Mouse (Mus musculus): ENCODE results near the gene Rere.

Gene Rere

DNA sequence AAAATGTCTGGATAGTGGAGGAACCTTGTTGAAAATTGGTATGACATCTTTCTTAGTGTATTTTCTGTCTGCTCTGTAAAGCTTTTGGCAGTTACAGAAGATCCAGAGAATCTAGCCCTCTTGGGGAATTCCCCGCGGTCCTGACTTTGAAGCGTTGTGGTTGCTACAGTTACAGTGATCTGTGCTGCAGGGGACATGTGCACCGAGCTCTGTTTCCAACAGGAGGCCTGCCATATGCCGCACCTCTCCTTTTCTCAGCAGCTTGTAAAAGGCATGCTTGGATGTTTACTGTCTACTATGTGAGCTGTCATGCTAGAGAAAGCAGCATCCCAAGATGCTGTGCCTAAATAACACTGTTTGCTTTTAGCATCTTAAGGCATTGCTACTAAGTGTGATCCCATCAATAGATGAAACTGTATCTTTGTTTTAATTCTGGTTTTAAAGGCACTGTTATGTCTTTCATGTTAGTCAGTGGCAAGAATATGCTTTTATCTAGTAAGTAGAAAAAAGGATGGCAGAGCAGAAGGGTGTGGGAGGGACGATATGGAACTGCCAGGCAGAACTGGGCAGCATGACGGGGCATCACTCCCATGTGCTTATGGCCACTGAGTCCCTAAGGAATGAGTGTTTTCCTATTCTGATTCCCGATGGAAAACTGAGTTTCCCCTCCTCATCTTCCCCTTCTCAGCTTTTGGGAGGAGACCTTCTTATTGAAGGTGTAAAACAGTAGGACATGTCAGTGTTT, 57.6 kb downstream of the Rere start:
- no peak for DNase-seq (ENCODE audit: low read depth in 1 of 2, low spot score in 2 of 2)

DNA sequence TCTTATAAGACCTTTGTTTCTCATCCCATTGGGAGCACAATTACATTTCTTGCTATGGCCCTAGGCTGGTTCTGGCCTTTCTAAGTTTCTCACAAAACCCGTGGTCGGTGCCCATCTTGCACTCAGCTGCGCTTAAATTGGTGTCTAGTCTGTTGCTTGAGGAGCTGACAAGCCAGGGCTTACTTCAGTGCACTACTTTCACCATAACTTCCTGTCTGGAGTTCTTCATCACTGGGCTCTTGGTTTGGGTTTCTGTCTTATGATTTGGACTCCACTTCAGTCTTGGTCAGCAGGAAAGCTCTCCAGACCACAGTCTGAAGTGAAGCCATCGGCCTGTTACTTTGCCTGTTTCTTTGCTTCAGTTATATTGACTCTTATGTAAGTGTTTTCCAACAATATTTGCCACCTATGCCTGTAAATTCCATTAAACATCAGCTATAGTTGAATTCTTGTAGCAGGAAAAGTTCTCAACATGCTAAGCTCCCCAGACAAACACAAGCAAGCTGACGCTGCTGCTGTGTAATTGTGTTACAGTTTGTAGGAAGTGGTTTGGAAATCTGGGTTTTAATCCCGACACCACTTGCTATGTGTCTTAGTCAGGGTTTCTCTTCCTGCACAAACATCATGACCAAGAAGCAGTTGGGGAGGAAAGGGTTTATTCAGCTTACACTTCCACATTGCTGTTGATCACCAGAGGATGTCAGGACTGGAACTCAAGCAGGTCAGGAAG, 59.5 kb downstream of the Rere start:
- no peak for DNase-seq (ENCODE audit: low read depth in 1 of 2, low spot score in 2 of 2)

DNA sequence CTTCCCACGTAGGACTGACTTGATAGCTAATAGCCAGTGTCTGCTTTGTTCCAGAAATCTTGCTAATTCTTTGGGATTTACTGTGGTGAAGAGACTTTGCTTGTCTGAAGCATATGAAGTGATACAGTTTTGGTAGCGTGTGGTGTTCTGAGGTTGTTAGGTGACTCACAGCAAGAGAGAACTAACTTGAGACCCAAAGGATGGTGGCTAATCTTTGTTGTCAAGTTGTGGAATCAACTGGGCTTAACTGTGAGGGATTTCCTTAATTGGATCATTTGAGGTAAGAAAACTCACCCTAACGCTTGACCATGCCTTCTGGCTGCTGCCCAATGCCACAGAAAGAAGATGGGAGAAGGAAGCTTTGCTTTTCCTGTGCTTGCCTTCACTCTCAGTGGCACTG, 63.1 kb downstream of the Rere start:
- DNase-seq (ENCODE audit: low read depth in 1 of 2, low spot score in 2 of 2) = no peak

DNA sequence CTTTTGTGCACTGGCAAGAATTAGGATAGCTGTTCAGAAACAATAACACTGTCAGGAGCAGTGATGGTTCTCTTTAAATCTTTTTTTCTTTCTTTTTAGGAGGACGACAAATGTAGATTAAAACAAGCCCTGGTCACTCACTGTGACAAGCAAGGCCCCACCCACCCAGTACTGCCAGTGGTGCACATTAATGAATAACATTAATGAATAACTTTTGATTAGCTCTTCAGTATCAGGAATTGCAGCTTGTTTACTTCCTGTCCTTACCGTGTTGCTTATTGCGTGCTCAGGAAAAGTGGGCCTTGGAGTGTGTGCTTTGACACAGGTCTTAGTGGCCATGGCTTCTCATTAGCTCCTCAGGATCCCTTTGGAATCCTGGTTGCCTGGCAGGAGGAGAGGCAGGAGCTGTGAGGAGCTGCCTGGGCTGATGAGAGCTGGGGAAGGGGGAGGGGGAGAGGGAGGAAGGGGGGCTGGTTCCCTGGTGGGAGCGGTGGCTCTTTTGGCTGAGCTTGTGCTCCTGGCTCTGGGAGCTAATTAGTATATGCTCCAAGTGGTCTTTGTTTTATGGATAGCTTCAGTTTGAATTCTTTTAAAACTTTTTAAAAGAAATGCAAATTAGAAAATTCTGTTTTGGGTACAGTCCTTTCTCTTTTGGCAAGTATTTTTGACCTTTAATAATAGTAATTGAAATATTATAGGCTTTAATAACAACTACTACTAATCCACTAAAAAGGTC, 65.4 kb downstream of the Rere start:
- no peak for DNase-seq (ENCODE audit: low read depth in 1 of 2, low spot score in 2 of 2)

DNA sequence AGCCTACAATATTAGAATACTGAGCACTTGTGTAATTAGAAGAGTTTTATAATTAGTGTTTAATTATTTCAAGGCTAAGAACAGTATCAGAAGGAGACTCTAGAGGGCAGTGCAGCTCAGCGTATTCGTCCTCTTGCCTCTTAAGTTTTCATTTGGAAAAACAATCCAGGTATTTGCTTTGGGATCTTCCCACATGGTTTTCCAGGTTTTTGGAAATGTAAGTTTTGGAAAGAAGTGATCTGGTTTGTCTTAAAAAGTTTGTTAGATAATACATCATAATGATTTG, 65.9 kb downstream of the Rere start:
- DNase-seq (ENCODE audit: low read depth in 1 of 2, low spot score in 2 of 2) = no peak

DNA sequence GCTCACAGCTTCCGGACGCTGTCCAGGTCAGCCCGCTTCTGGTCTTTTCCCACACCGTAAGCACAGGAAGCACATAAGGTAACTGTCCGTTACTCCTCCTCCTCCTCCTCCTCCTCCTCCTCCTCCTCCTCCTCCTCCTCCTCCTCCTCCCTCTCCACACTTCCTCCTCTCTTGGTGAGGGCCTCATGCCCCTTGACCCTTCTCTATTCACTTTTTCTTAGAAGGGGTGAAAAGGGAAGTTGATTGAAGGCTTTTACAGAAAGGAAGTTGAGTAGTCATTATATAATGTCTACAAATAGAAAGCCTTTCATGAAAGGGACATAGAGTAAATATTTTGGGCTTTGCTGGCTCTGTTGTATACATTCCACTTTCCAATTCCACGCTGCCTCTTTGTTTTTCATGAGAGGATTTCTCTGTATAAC, 68.2 kb downstream of the Rere start:
- no peak for DNase-seq (ENCODE audit: low read depth in 1 of 2, low spot score in 2 of 2)

DNA sequence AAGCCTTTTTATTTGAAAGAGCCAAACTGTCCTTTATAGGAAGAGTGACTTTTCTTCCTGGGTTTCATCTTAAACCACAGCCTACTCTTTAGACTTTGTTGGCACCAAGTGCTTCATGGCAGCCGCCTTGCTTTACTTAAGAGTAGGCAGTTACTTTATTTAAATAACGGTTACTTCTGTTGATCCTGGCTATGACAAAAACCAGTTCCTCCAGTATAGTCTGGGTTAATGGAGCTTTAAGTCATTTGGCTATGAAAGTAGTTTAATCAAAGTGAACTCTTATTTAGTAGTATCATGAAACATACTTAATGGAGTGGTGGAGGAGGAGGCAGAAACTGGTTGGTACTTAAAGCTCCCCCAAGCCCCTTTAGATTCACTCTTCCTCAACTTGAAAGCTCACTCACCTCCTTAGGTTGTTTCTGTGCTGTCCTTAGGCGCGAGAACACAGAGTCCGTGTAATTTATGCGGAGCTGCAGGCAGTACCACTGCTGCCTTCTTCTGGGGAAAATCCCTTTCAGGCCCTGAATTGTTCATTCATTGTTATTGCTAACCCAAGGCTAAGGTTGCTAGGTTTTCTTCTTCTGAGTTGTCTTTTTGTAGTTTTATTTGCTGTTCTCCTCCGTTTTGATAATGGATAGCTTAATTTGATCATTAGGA, 70.1 kb downstream of the Rere start:
- no peak for DNase-seq (ENCODE audit: low read depth in 1 of 2, low spot score in 2 of 2)

DNA sequence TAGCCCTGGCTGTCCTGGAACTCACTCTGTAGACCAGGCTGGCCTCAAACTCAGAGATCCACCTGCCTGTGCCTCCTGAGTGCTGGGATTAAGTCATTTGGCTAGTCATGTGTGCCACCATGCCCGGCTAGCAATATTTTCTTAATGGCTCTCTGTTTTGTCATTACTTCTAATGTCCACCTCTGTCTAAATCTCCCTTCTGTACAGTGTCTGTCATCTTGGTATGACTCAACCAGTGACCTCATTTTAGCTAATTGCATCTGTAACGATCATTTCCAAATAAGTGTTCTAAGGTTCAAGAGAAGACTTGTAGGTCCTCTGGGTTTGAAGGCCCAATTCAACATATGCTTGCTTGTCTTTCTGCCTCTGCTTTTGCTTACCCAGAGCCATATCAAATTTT, 71.3 kb downstream of the Rere start:
- no peak for DNase-seq (ENCODE audit: low read depth in 1 of 2, low spot score in 2 of 2)

DNA sequence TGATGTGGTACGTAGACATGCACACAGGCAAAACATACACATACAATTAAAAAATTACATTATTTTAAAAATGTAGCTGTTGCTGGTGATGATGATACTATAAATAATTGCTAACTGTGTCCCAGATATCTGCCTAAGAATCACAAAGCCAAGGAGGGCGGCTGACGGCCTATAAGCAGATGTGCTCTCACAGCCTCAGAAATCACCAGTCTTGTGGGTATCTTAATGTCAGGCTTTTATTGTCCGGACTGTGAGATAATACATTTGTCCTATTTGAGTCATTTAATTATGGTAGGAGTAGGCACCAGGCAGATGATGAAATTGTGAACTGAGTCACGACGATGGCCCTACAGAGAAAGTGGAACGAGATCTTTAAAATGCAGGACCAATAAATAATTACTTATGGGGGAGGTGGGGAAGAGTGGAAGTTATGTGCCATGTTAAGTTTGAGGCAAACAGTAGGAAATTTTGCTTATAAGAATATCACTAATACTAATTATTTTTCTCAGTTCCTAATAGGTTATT, 72.0 kb downstream of the Rere start:
- DNase-seq (ENCODE audit: low read depth in 1 of 2, low spot score in 2 of 2) = no peak

DNA sequence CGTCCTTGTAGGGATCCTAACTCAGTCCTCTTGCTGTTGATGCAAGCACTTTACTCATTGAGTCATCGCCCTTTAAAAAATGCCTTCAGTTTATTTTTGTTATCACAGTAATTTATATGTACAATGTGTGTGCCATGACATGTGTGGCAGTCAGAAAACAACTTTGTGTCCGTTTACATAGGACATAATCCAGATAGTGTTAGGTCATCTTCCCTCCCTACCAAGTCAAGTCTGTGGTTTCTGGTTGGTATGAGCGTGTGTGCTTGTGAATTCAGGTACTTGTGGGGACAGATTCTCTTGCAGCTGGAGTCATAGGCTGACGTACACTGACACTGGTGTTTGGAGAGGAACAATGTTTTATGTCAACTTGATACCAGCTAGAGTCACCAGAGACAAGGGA, 74.4 kb downstream of the Rere start:
- no peak for DNase-seq (ENCODE audit: low read depth in 1 of 2, low spot score in 2 of 2)

DNA sequence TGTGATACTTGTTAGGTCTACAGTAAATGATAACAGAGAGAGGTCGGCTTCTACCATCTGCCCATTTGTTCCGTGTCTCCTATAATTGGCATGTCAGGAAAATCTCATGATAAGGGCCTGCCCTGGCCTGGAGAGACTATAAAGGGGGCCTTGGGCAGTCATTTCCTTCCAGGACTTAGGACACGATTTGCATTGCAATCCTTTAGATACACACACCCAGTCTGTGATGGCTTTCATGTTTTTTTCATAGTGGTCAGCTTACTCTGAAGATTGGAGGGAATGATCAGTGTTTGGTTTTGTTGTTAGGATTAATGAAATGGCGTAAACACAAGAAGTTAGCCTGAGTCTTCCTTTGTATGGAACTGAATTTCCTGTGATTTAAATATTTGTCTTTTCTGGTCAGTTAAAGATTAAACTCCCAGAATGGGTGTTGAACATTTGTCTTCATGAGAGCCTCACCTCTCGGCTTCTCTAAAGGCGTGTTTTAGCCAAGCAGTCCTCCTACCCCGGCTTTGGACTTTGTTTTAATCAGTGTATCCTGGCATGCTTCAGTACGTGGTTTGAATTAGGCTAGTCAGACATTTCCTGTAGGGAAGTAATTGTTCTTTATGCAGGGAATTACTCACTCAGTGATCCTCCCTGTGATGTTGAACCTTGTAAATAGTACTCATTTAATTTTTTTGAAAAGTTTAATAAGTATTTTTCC, 80.7 kb downstream of the Rere start:
- no peak for DNase-seq (ENCODE audit: low read depth in 1 of 2, low spot score in 2 of 2)

DNA sequence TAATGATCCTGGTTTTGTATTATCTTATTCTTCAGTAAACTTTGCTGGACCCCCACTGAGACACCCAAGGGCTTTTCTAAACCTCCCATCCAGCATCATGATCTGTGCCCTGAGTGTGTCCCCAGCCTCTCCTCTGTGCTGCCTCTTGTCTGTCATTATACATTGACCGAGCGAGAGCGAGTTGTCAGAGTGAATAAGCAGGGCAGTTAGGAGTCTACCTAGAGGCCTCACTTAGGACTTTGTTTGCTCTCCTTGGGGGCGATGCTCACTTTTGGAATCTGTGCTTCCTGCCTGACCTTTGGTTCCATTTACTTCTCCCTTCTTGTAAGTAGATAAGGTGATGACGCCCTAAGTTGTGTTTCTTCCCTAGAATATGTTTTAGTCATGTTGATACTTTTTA, 81.4 kb downstream of the Rere start:
- no peak for DNase-seq (ENCODE audit: low read depth in 1 of 2, low spot score in 2 of 2)

DNA sequence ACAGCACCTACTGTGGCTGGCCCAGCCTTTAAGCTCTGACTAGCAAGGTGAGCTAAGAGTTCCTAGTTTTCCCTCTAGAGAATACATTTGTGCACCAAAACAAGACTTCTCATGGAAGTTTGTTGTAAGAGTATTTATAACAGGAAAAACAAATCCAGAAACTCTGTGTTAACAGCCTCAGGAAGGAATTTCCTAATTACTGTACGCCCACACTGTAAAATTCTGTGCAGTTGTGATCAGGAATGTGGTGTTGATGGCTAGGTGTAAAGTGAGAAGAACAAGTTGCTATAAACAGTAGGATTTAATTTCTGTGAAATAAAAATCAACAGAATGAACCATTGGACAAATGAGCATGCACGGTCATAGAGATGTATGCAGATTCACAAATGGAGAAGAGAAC, 83.3 kb downstream of the Rere start:
- DNase-seq (ENCODE audit: low read depth in 1 of 2, low spot score in 2 of 2) = no peak

DNA sequence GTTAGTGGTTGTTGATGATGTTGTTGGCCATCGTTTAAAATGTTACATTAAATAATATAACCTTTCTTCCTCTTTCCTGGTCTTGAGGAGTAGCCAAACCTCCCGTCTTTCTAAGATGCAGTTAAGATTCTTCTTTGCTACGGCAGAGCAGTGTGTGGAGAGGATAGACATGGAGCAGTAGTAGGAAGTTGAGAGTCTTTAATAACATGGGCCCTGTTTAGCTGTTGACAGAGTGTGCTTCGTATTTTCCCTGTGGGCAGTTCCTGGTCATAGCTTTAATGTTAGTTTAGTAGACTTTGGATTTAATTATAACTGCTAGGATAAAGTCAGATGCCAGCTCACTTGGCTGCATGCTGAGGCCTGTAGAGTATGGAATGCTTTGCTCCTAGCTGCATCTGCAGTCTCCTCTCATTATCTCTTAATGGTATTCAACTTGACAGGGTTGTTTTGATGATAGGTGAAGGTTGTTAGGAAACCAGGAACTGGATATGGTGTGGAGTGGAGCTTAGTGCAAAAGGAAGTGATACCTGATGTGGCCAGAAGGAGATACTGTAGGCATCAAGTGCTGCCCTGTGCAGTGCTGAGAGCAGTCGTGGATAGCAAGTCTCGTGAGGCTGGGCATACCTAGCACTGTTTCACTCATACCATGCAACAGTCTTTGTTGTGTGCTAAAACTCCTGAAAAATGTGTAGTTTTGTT, 85.2 kb downstream of the Rere start:
- DNase-seq (ENCODE audit: low read depth in 1 of 2, low spot score in 2 of 2) = peak in 1 of 2 experiments; percentile 8

DNA sequence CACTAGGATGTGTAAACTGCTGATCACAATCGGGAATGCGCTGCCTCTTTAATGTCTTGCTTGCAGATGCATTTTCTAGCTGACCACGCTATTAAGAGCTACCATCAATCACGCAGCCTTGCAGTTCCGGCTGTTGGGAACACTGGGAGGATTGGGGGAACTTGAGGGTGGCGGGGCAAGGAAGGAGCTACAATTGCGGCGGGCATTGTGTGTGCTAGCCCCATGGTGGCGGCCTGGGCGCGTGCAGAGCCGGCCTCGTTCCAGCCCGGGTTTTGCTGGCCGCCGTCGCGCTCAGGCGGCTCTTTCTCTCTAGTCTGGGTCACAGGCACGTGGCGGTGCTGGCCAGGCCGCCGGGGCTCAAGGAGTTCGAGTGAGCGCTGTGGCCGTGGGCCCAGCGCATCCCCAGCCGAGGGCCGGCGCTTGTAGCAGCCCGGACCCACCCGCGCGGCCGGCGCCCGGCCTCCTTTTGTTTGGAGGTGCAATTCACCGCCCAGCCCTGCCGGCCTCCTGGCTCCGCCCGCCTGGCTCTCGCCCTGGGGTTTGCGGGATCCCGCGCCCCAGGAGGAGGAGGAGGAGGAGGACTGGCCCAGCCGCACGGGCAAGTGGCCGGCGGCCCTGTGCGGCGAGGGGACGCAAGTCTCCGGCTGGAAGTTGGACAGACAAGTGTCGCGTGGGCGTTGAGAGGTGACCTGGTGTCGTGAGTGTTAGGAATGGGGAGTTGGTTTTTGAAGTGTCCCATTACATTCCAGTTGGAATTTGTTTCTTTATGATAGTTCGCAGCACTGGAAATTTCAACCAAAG, 90.3 kb downstream of the Rere start:
- peak in 1 of 2 experiments; percentile 40 for DNase-seq (ENCODE audit: low read depth in 1 of 2, low spot score in 2 of 2)

DNA sequence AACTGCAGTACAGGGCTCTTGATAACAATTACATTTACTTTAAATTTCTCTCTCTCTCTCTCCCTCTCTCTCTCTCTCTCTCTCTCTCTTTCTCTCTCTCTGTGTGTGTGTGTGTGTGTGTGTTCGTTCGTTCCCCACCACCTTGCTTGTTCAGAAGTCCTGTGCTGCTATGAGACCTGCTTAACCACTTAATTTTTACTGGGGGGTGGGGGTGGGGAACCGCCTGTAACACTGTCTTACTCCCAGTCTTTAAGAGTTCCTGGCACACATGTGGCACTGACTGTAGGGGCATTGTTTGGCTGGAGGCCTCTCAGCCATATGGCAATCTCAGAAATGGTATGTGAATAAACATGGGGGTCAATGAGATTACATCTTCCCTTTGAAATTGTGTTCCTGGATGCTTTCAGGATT, 91.2 kb downstream of the Rere start:
- no peak for DNase-seq (ENCODE audit: low read depth in 1 of 2, low spot score in 2 of 2)

DNA sequence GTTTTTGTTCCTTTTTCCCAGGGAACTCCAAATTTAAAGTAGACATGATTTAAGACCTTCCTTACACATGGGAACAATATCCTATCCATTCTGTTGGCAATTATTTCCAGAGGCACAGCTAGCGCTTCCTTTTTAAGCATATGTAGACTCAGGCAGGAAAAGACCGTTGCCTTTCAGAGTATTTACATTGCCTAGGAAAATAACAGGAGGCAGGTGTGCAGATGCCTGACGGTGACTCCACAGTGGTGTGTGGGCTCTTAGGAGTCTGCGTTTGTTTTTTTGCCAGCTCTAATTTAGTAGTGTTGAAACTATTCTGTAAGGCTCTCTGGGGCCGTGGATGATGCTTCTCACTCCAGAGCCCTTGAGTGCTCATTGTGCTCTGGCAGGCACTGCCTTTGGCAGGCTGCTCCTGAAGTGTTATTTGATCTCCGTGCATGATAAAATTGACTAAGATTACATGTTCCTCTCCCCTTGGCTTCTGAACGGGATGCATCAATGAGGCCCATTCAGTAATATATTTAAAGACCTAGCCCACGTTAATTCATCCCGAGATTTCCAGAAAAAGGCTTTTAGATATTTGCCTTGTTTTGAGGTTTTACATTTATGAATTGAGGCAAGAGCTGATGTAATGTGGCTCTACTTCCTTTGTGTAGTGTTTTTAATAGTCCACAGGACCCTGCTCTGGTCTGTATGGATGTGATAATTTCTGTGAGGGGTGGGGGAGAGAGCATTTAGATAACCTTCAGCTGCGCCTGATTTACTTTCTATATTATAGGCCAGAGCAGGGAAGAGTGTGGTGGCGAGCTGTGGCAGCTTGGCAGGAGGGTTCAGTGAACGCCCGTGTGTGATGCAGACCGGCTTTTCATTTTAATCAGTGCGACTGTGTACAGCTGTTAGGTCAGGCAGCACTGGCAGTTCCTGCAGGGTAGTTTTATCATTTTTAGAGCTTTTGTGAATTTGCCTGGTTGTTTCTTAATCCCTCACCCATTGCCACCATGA, 92.0 kb downstream of the Rere start:
- DNase-seq (ENCODE audit: low read depth in 1 of 2, low spot score in 2 of 2) = no peak
